Mouse (Mus musculus): Measurements from ENCODE around the gene Gm5767. TPM values are rescaled to one million over a fixed set of nuclear protein-coding genes. Genes with fewer than 3 reads are reported as not detected.

The Gm5767 gene
- polyA plus RNA-seq, 1 experiment, result 1.1 TPM

GRCm38 (mm10) chr16:8689979-8690656 is 9.5 kb downstream of the Gm5767 start:
- no peaks in the 10 kb centered on the region for H3K27me3 ChIP-seq (ENCODE audit: control insufficient read depth, insufficient read depth, low read length)
- DNase-seq, result no peak
- H3K27ac ChIP-seq (ENCODE audit: control insufficient read depth, insufficient read depth, low read length), result no peak overlapping the region
- H3K36me3 ChIP-seq (ENCODE audit: control insufficient read depth, insufficient read depth, low read length), result peaks cover 64% of the 10 kb centered on the region
- no peak overlapping the region for H3K4me3 ChIP-seq (ENCODE audit: control insufficient read depth, insufficient read depth, low read length)
- WGBS, result 93% methylated on average over 11 of the region's 11 CpGs
- TF ChIP-seq POLR2A (IDR thresholded peaks at IDR 0.05; ENCODE audit: control insufficient read depth, extremely low read depth, insufficient read depth, low read length, poor library complexity) (no peak), CTCF (IDR thresholded peaks at IDR 0.05; ENCODE audit: borderline replicate concordance, control insufficient read depth, extremely low read depth, insufficient read depth, low read length, poor library complexity) (no peak)
- H3K4me1 ChIP-seq (replicated peaks; ENCODE audit: control insufficient read depth, insufficient read depth, low read length), result no peaks in the 10 kb centered on the region

- H3K4me1 ChIP-seq (replicated peaks; ENCODE audit: control insufficient read depth, insufficient read depth, low read length), result no peaks in the 10 kb centered on the region
- no peak overlapping the region for H3K4me3 ChIP-seq (ENCODE audit: control insufficient read depth, insufficient read depth, low read length)
- H3K36me3 ChIP-seq (ENCODE audit: control insufficient read depth, insufficient read depth, low read length), result peaks cover 74% of the 10 kb centered on the region
- no peaks in the 10 kb centered on the region for H3K27me3 ChIP-seq (ENCODE audit: control insufficient read depth, insufficient read depth, low read length)
- no peak overlapping the region for H3K27ac ChIP-seq (ENCODE audit: control insufficient read depth, insufficient read depth, low read length)
- 96% methylated on average over 7 of the region's 7 CpGs for WGBS
- TF ChIP-seq CTCF (IDR thresholded peaks at IDR 0.05; ENCODE audit: borderline replicate concordance, control insufficient read depth, extremely low read depth, insufficient read depth, low read length, poor library complexity) (no peak), POLR2A (IDR thresholded peaks at IDR 0.05; ENCODE audit: control insufficient read depth, extremely low read depth, insufficient read depth, low read length, poor library complexity) (no peak)
- DNase-seq, result no peak
These were observed 10.6 kb downstream of the Gm5767 start for GRCm38 (mm10) chr16:8691206-8691605.

- no peaks in the 10 kb centered on the region for H3K4me1 ChIP-seq (replicated peaks; ENCODE audit: control insufficient read depth, insufficient read depth, low read length)
- TF ChIP-seq POLR2A (IDR thresholded peaks at IDR 0.05; ENCODE audit: control insufficient read depth, extremely low read depth, insufficient read depth, low read length, poor library complexity), result no peak
- no peak for TF ChIP-seq CTCF (IDR thresholded peaks at IDR 0.05; ENCODE audit: borderline replicate concordance, control insufficient read depth, extremely low read depth, insufficient read depth, low read length, poor library complexity)
- no peak overlapping the region for H3K27ac ChIP-seq (ENCODE audit: control insufficient read depth, insufficient read depth, low read length)
- H3K27me3 ChIP-seq (ENCODE audit: control insufficient read depth, insufficient read depth, low read length), result no peaks in the 10 kb centered on the region
- no peak overlapping the region for H3K4me3 ChIP-seq (ENCODE audit: control insufficient read depth, insufficient read depth, low read length)
- peaks cover 99% of the 10 kb centered on the region for H3K36me3 ChIP-seq (ENCODE audit: control insufficient read depth, insufficient read depth, low read length)
- WGBS, result 95% methylated on average over 8 of the region's 8 CpGs
- DNase-seq, result no peak
These were observed 19.0 kb downstream of the Gm5767 start for GRCm38 (mm10) chr16:8699556-8699955.

GRCm38 (mm10) chr16:8700586-8700985 is 20.0 kb downstream of the Gm5767 start:
- peaks cover 97% of the 10 kb centered on the region for H3K36me3 ChIP-seq (ENCODE audit: control insufficient read depth, insufficient read depth, low read length)
- H3K4me3 ChIP-seq (ENCODE audit: control insufficient read depth, insufficient read depth, low read length), result no peak overlapping the region
- no peak for DNase-seq
- H3K27ac ChIP-seq (ENCODE audit: control insufficient read depth, insufficient read depth, low read length), result no peak overlapping the region
- 97% methylated on average over 3 of the region's 3 CpGs for WGBS
- no peaks in the 10 kb centered on the region for H3K27me3 ChIP-seq (ENCODE audit: control insufficient read depth, insufficient read depth, low read length)
- TF ChIP-seq POLR2A (IDR thresholded peaks at IDR 0.05; ENCODE audit: control insufficient read depth, extremely low read depth, insufficient read depth, low read length, poor library complexity) (no peak), CTCF (IDR thresholded peaks at IDR 0.05; ENCODE audit: borderline replicate concordance, control insufficient read depth, extremely low read depth, insufficient read depth, low read length, poor library complexity) (no peak)
- no peaks in the 10 kb centered on the region for H3K4me1 ChIP-seq (replicated peaks; ENCODE audit: control insufficient read depth, insufficient read depth, low read length)

- H3K4me1 ChIP-seq (replicated peaks; ENCODE audit: control insufficient read depth, insufficient read depth, low read length), result no peaks in the 10 kb centered on the region
- no peak overlapping the region for H3K27ac ChIP-seq (ENCODE audit: control insufficient read depth, insufficient read depth, low read length)
- TF ChIP-seq POLR2A (IDR thresholded peaks at IDR 0.05; ENCODE audit: control insufficient read depth, extremely low read depth, insufficient read depth, low read length, poor library complexity) (no peak), CTCF (IDR thresholded peaks at IDR 0.05; ENCODE audit: borderline replicate concordance, control insufficient read depth, extremely low read depth, insufficient read depth, low read length, poor library complexity) (no peak)
- no peak for DNase-seq
- no peaks in the 10 kb centered on the region for H3K27me3 ChIP-seq (ENCODE audit: control insufficient read depth, insufficient read depth, low read length)
- H3K36me3 ChIP-seq (ENCODE audit: control insufficient read depth, insufficient read depth, low read length), result peaks cover 93% of the 10 kb centered on the region
- WGBS, result 96% methylated on average over 9 of the region's 9 CpGs
- H3K4me3 ChIP-seq (ENCODE audit: control insufficient read depth, insufficient read depth, low read length), result no peak overlapping the region
These were observed 31.4 kb downstream of the Gm5767 start for GRCm38 (mm10) chr16:8711998-8712397.

GRCm38 (mm10) chr16:8714851-8715250 is 34.3 kb downstream of the Gm5767 start:
- peaks cover 65% of the 10 kb centered on the region for H3K36me3 ChIP-seq (ENCODE audit: control insufficient read depth, insufficient read depth, low read length)
- TF ChIP-seq CTCF (IDR thresholded peaks at IDR 0.05; ENCODE audit: borderline replicate concordance, control insufficient read depth, extremely low read depth, insufficient read depth, low read length, poor library complexity) (no peak), POLR2A (IDR thresholded peaks at IDR 0.05; ENCODE audit: control insufficient read depth, extremely low read depth, insufficient read depth, low read length, poor library complexity) (no peak)
- WGBS, result 89% methylated on average over 5 of the region's 5 CpGs

More at GRCm38 (mm10) chr16:8714851-8715250, 34.3 kb downstream of the Gm5767 start:
- no peak overlapping the region for H3K4me3 ChIP-seq (ENCODE audit: control insufficient read depth, insufficient read depth, low read length)
- DNase-seq, result no peak
- no peaks in the 10 kb centered on the region for H3K27me3 ChIP-seq (ENCODE audit: control insufficient read depth, insufficient read depth, low read length)
- no peak overlapping the region for H3K27ac ChIP-seq (ENCODE audit: control insufficient read depth, insufficient read depth, low read length)
- H3K4me1 ChIP-seq (replicated peaks; ENCODE audit: control insufficient read depth, insufficient read depth, low read length), result peaks cover 7% of the 10 kb centered on the region
